Mouse (Mus musculus): ENCODE results near the gene Dhh.

The Dhh gene

GRCm38 (mm10) chr15:98877331-98877730 lies 21.0 kb downstream of the Dhh start:
- DNase-seq (ENCODE audit: extremely low read depth, insufficient read length, low spot score) = no peak

GRCm38 (mm10) chr15:98871916-98872888 lies 26.1 kb downstream of the Dhh start:
- DNase-seq (ENCODE audit: extremely low read depth, insufficient read length, low spot score) = peak; percentile 93

GRCm38 (mm10) chr15:98871070-98871915 lies 27.0 kb downstream of the Dhh start, which contains the start of gene Kmt2d:
TSS of gene Kmt2d (minus strand) at chr15:98871204.
- DNase-seq (ENCODE audit: extremely low read depth, insufficient read length, low spot score) = peak; percentile 56

- DNase-seq (ENCODE audit: extremely low read depth, insufficient read length, low spot score) = no peak
Observed at GRCm38 (mm10) chr15:98870179-98871069, 27.9 kb downstream of the Dhh start.

GRCm38 (mm10) chr15:98869342-98870178 lies 28.8 kb downstream of the Dhh start:
- DNase-seq (ENCODE audit: extremely low read depth, insufficient read length, low spot score) = no peak

GRCm38 (mm10) chr15:98868346-98869063 lies 29.8 kb downstream of the Dhh start:
- DNase-seq (ENCODE audit: extremely low read depth, insufficient read length, low spot score) = no peak

- DNase-seq (ENCODE audit: extremely low read depth, insufficient read length, low spot score) = no peak
Observed at GRCm38 (mm10) chr15:98867321-98867720, 31.0 kb downstream of the Dhh start.

- no peak for DNase-seq (ENCODE audit: extremely low read depth, insufficient read length, low spot score)
Observed at GRCm38 (mm10) chr15:98866501-98866900, 31.8 kb downstream of the Dhh start.

- DNase-seq (ENCODE audit: extremely low read depth, insufficient read length, low spot score) = no peak
Observed at GRCm38 (mm10) chr15:98865771-98866170, 32.6 kb downstream of the Dhh start.

- no peak for DNase-seq (ENCODE audit: extremely low read depth, insufficient read length, low spot score)
Observed at GRCm38 (mm10) chr15:98864951-98865350, 33.4 kb downstream of the Dhh start.

- DNase-seq (ENCODE audit: extremely low read depth, insufficient read length, low spot score) = no peak
Observed at GRCm38 (mm10) chr15:98863451-98863958, 34.8 kb downstream of the Dhh start.

GRCm38 (mm10) chr15:98861701-98862410 lies 36.5 kb downstream of the Dhh start:
- DNase-seq (ENCODE audit: extremely low read depth, insufficient read length, low spot score) = no peak

GRCm38 (mm10) chr15:98860921-98861320 lies 37.4 kb downstream of the Dhh start:
- DNase-seq (ENCODE audit: extremely low read depth, insufficient read length, low spot score) = no peak

GRCm38 (mm10) chr15:98859319-98860043 lies 38.9 kb downstream of the Dhh start:
- DNase-seq (ENCODE audit: extremely low read depth, insufficient read length, low spot score) = no peak

GRCm38 (mm10) chr15:98854214-98854613 lies 44.1 kb downstream of the Dhh start:
- peak; percentile 8 for DNase-seq (ENCODE audit: extremely low read depth, insufficient read length, low spot score)

GRCm38 (mm10) chr15:98853161-98853937 lies 45.0 kb downstream of the Dhh start:
- no peak for DNase-seq (ENCODE audit: extremely low read depth, insufficient read length, low spot score)

GRCm38 (mm10) chr15:98852733-98853132 lies 45.6 kb downstream of the Dhh start:
- DNase-seq (ENCODE audit: extremely low read depth, insufficient read length, low spot score) = no peak
